Mouse (Mus musculus): ENCODE data around the gene Gm4491. TPM values are rescaled to one million over a fixed set of nuclear protein-coding genes. Genes with fewer than 3 reads are reported as not detected.
"Not testable (repeated sequence)": the region's sequence is repeated elsewhere in the genome, so short reads cannot be mapped to it uniquely, and the experiment has no call there.

Gene Gm4491
- polyA plus RNA-seq, 1 experiment from 2014 or later: not detected

DNA sequence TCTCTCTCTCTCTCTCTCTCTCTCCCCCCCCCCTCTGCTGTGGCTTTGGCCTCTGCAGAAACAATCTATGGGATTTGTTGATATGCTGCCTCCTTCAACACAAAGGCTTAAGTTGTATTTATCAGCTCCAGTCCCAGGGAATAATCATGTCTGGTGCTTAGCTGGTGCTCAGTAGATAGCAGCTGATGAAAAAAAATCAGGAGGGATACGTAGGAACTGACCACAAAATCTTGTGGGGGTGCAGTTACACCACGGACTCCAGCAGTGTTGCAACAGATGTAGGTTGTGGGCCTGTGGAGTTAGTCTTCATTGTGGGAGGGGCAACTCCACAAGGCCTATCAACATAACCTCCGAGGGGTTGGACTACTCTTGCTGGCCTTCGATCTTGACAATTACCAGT is 19.8 kb downstream of the Gm4491 start:
- no peak for ATAC-seq
- no peaks in the 10 kb centered on the region for H3K27me3 ChIP-seq (ENCODE audit: control insufficient read depth, insufficient read depth, low read depth, low read length)
- H3K9me3 ChIP-seq (replicated peaks; ENCODE audit: control insufficient read depth, low read length, poor library complexity, severe bottlenecking): no peaks in the 10 kb centered on the region
- no peak overlapping the region for H3K27ac ChIP-seq (ENCODE audit: low read length)
- no peak overlapping the region for H3K4me2 ChIP-seq (ENCODE audit: low read length)
- no peaks in the 10 kb centered on the region for H3K4me1 ChIP-seq (ENCODE audit: control insufficient read depth, insufficient read depth, low read length)
- no peak overlapping the region for H3K4me3 ChIP-seq (ENCODE audit: low read depth, low read length)
- 82% methylated on average over 4 of the region's 4 CpGs for WGBS
- H3K9ac ChIP-seq (ENCODE audit: low read depth, low read length): no peak overlapping the region
- no peaks in the 10 kb centered on the region for H3K36me3 ChIP-seq (ENCODE audit: control insufficient read depth, insufficient read depth, low read length)

DNA sequence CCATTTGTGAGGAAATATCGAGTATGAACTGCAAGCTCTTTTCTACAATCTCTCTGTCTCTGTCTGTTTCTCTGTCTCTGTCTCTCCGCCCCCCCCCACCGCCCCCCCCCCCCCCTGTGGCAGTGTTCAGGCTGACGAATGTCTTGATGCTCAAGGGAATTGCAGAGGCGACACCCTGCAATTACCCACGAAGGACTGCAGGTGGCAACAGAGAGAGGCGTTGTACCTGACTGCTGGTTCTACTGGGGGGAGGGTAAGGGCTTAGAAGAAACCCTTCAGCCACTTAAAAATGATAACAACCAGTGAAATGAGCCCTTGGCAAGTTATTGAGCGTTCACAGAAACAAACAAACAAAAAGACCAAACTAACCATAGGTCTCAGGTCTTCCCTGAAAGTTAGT is 22.7 kb downstream of the Gm4491 start:
- ATAC-seq: no peak
- Histone ChIP-seq H3K4me3 (ENCODE audit: low read depth, low read length) (no peak overlapping the region), H3K9ac (ENCODE audit: low read depth, low read length) (no peak overlapping the region), H3K27me3 (ENCODE audit: control insufficient read depth, insufficient read depth, low read depth, low read length) (no peaks in the 10 kb centered on the region), H3K4me1 (ENCODE audit: control insufficient read depth, insufficient read depth, low read length) (no peaks in the 10 kb centered on the region), H3K4me2 (ENCODE audit: low read length) (no peak overlapping the region), H3K9me3 (replicated peaks; ENCODE audit: control insufficient read depth, low read length, poor library complexity, severe bottlenecking) (no peaks in the 10 kb centered on the region), H3K27ac (ENCODE audit: low read length) (no peak overlapping the region), H3K36me3 (ENCODE audit: control insufficient read depth, insufficient read depth, low read length) (no peaks in the 10 kb centered on the region)
- 7% methylated on average over 8 of the region's 8 CpGs for WGBS

DNA sequence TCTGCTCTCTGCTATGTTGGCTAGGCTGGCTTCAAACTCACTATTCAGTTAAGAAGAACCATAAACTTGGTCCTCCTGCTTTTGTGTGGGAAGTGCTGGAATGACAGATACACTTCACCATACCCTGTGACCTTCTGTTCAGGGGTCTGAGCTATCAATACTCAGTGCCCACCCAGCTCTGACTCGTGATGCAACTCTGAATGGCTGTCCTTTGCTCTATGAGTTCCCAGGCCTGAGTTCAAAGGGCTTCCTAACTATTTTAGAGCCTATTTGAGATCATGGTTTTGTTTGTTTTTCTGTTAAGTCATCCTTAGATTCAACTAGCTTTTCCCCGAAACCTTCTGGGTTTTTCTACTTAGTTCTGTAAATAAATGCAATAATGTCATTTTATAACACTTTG is 25.7 kb downstream of the Gm4491 start:
- Histone ChIP-seq H3K36me3 (ENCODE audit: control insufficient read depth, insufficient read depth, low read length) (no peaks in the 10 kb centered on the region), H3K4me3 (ENCODE audit: low read depth, low read length) (no peak overlapping the region), H3K4me2 (ENCODE audit: low read length) (no peak overlapping the region), H3K9me3 (replicated peaks; ENCODE audit: control insufficient read depth, low read length, poor library complexity, severe bottlenecking) (no peaks in the 10 kb centered on the region), H3K4me1 (ENCODE audit: control insufficient read depth, insufficient read depth, low read length) (no peaks in the 10 kb centered on the region), H3K27me3 (ENCODE audit: control insufficient read depth, insufficient read depth, low read depth, low read length) (no peaks in the 10 kb centered on the region), H3K9ac (ENCODE audit: low read depth, low read length) (no peak overlapping the region), H3K27ac (ENCODE audit: low read length) (no peak overlapping the region)
- no peak for ATAC-seq
- 55% methylated on average over 2 of the region's 2 CpGs for WGBS

DNA sequence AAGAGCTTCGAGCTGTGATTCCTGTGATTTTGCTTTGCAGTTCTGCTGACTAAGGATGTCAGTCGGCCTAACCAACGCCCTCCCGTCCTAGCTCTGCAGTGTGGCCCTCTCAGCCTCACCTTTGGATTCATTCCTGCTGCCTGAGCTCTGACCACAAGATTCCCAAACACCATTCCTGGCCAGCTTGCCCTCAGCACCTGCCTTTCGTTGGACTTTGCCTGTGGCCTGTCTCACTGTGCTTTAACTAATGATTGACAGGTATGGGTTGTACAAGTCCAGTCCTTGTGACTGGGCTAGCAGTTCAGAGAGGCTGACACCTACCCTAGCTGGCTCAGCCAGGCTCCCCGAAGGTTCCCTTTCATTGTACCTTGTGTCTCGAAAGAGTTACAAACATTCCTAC is 26.6 kb downstream of the Gm4491 start:
- no peak overlapping the region for H3K9ac ChIP-seq (ENCODE audit: low read depth, low read length)
- WGBS: 90% methylated on average over 7 of the region's 7 CpGs
- H3K4me3 ChIP-seq (ENCODE audit: low read depth, low read length): no peak overlapping the region
- ATAC-seq: no peak
- H3K4me2 ChIP-seq (ENCODE audit: low read length): no peak overlapping the region
- H3K4me1 ChIP-seq (ENCODE audit: control insufficient read depth, insufficient read depth, low read length): no peaks in the 10 kb centered on the region
- H3K27me3 ChIP-seq (ENCODE audit: control insufficient read depth, insufficient read depth, low read depth, low read length): no peaks in the 10 kb centered on the region
- H3K9me3 ChIP-seq (replicated peaks; ENCODE audit: control insufficient read depth, low read length, poor library complexity, severe bottlenecking): no peaks in the 10 kb centered on the region
- H3K27ac ChIP-seq (ENCODE audit: low read length): no peak overlapping the region
- no peaks in the 10 kb centered on the region for H3K36me3 ChIP-seq (ENCODE audit: control insufficient read depth, insufficient read depth, low read length)

DNA sequence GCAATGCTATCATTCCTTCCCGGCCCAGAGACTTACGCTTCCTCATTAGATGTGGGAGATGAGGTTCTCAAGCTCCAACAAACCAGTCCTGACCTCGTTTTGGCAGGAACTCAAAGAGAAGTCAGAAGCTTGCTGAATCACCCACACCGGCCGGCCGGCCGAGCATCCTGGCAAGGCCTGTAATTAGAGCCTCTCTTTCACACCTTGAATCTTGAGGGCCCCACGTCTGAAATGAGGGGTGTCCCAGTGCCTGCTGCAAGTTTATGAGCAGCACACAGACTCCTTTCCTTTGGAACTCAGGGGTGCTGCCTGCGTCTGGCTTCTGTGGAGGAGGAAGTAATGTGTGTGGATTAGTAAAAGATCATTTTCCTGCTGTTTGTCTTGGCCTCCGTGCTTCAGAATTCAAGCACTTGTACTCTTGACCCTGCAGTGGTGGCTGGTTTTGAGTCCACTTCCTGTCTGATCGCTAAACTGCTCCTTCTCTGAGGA is 31.5 kb downstream of the Gm4491 start:
- H3K36me3 ChIP-seq (ENCODE audit: control insufficient read depth, insufficient read depth, low read length): no peaks in the 10 kb centered on the region
- ATAC-seq: no peak
- H3K4me1 ChIP-seq (ENCODE audit: control insufficient read depth, insufficient read depth, low read length): no peaks in the 10 kb centered on the region
- H3K9me3 ChIP-seq (replicated peaks; ENCODE audit: control insufficient read depth, low read length, poor library complexity, severe bottlenecking): no peaks in the 10 kb centered on the region
- H3K4me3 ChIP-seq (ENCODE audit: low read depth, low read length): no peak overlapping the region
- no peak overlapping the region for H3K9ac ChIP-seq (ENCODE audit: low read depth, low read length)
- H3K4me2 ChIP-seq (ENCODE audit: low read length): no peak overlapping the region
- no peaks in the 10 kb centered on the region for H3K27me3 ChIP-seq (ENCODE audit: control insufficient read depth, insufficient read depth, low read depth, low read length)
- H3K27ac ChIP-seq (ENCODE audit: low read length): no peak overlapping the region
- 76% methylated on average over 11 of the region's 11 CpGs for WGBS

DNA sequence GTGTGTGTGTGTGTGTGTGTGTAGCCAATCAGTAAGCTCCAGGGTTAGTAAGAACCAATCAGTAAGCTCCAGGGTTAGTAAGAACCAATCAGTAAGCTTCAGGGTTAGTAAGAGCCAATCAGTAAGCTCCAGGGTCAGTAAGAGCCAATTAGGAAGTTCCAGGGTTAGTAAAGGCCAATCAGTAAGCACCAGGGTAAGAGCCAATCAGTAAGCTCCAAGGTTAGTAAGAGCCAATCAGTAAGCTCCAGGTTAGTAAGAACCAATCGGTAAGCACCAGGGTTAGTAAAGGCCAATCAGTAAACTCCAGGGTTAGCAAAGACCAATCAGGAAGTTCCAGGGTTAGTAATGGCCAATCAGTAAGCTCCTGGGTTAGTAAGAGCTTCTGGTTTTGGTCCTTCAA is 32.8 kb downstream of the Gm4491 start:
- WGBS: 93% methylated on average over 1 of the region's 1 CpGs
- Histone ChIP-seq H3K36me3 (ENCODE audit: control insufficient read depth, insufficient read depth, low read length) (no peaks in the 10 kb centered on the region), H3K9me3 (replicated peaks; ENCODE audit: control insufficient read depth, low read length, poor library complexity, severe bottlenecking) (no peaks in the 10 kb centered on the region), H3K4me1 (ENCODE audit: control insufficient read depth, insufficient read depth, low read length) (no peaks in the 10 kb centered on the region), H3K9ac (ENCODE audit: low read depth, low read length) (no peak overlapping the region), H3K27ac (ENCODE audit: low read length) (no peak overlapping the region), H3K4me3 (ENCODE audit: low read depth, low read length) (no peak overlapping the region), H3K4me2 (ENCODE audit: low read length) (no peak overlapping the region), H3K27me3 (ENCODE audit: control insufficient read depth, insufficient read depth, low read depth, low read length) (no peaks in the 10 kb centered on the region)
- no peak for ATAC-seq

DNA sequence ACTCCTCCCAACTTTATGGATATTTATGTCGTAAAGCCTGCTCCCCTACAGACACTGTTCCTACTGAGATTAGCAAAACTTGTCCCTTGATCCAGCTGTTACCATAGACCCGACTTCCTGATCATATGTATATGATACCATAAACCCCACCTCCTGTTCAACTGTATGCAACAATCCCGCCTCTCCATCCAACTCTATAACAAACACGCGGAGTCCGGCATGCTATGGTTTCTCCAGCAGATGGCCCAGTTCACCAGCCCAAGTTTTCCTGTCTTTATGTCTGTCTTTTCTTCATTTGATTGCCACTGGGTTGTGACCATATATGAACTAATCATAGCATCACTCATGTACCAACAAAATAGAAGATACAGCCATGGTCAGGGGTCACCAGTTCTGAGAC is 40.1 kb downstream of the Gm4491 start:
- H3K27me3 ChIP-seq (ENCODE audit: control insufficient read depth, insufficient read depth, low read depth, low read length): no peaks in the 10 kb centered on the region
- no peaks in the 10 kb centered on the region for H3K4me1 ChIP-seq (ENCODE audit: control insufficient read depth, insufficient read depth, low read length)
- 82% methylated on average over 6 of the region's 6 CpGs for WGBS
- H3K9ac ChIP-seq (ENCODE audit: low read depth, low read length): no peak overlapping the region
- no peak overlapping the region for H3K4me2 ChIP-seq (ENCODE audit: low read length)
- no peak overlapping the region for H3K27ac ChIP-seq (ENCODE audit: low read length)
- H3K4me3 ChIP-seq (ENCODE audit: low read depth, low read length): no peak overlapping the region
- no peaks in the 10 kb centered on the region for H3K36me3 ChIP-seq (ENCODE audit: control insufficient read depth, insufficient read depth, low read length)
- H3K9me3 ChIP-seq (replicated peaks; ENCODE audit: control insufficient read depth, low read length, poor library complexity, severe bottlenecking): no peaks in the 10 kb centered on the region
- no peak for ATAC-seq

DNA sequence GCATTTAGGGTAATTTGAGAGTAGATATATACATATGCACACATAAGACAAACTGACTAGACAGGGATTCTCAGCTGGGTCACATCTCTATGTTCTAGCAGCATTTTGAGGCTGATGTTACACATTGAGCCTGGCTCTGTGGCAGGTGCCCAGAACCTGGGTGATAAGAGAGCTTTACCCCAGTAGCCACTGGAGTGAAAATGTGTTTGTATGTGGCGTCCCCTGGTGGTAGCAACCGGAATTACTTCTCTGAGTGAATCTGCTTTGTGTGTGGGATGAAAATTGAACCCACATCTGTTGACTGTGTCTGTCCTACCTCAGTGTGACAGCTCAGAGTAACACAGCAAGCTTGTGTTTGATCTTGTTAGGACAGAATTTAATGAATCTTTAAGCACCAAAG is 45.8 kb downstream of the Gm4491 start:
- not testable (repeated sequence) for H3K4me1 ChIP-seq (ENCODE audit: control insufficient read depth, insufficient read depth, low read length); H3K36me3 ChIP-seq (ENCODE audit: control insufficient read depth, insufficient read depth, low read length); H3K9me3 ChIP-seq (replicated peaks; ENCODE audit: control insufficient read depth, low read length, poor library complexity, severe bottlenecking); H3K4me2 ChIP-seq (ENCODE audit: low read length); ATAC-seq; H3K27me3 ChIP-seq (ENCODE audit: control insufficient read depth, insufficient read depth, low read depth, low read length); H3K9ac ChIP-seq (ENCODE audit: low read depth, low read length); H3K4me3 ChIP-seq (ENCODE audit: low read depth, low read length); H3K27ac ChIP-seq (ENCODE audit: low read length)
- 0% methylated on average over 2 of the region's 2 CpGs for WGBS

DNA sequence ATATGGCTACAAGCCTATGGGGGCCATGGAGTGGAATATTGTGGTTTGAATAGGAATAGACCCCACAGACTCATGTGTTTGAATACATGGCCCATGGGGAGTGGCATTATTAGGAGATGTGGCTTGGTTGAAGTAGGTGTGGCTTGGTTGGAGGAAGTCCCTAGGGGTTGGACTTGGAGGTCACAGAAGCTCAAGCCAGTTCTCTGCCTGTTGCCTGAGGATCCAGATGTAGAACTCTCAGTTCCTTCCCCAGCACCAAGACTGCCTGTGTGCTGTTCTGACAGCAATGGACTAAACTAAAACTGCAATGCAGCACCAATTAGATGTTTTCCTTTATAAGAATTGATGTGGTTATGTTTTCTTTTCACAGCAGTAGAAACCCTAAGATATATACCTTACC is 49.6 kb downstream of the Gm4491 start:
- Histone ChIP-seq H3K4me3 (ENCODE audit: low read depth, low read length) (no peak overlapping the region), H3K9ac (ENCODE audit: low read depth, low read length) (no peak overlapping the region), H3K9me3 (replicated peaks; ENCODE audit: control insufficient read depth, low read length, poor library complexity, severe bottlenecking) (no peaks in the 10 kb centered on the region), H3K27me3 (ENCODE audit: control insufficient read depth, insufficient read depth, low read depth, low read length) (no peaks in the 10 kb centered on the region), H3K4me1 (ENCODE audit: control insufficient read depth, insufficient read depth, low read length) (no peaks in the 10 kb centered on the region), H3K36me3 (ENCODE audit: control insufficient read depth, insufficient read depth, low read length) (no peaks in the 10 kb centered on the region), H3K27ac (ENCODE audit: low read length) (no peak overlapping the region), H3K4me2 (ENCODE audit: low read length) (no peak overlapping the region)
- no peak for ATAC-seq

Measured in midbrain, embryonic 16.5 days (tissue).